Mouse (Mus musculus) spleen, postnatal 4 days (tissue): ENCODE data around the gene Ppm1m.
A peak's percentile ranks its signal among the peaks of the same experiment; 100 is the strongest.

Experiments used
- DNase-seq, 2 experiments: peaks; one replicate each; pipeline ENCODE4 v3.0.0; 2022; ENCODE audit warnings: low spot score in 2 of 2

The Ppm1m gene

DNA sequence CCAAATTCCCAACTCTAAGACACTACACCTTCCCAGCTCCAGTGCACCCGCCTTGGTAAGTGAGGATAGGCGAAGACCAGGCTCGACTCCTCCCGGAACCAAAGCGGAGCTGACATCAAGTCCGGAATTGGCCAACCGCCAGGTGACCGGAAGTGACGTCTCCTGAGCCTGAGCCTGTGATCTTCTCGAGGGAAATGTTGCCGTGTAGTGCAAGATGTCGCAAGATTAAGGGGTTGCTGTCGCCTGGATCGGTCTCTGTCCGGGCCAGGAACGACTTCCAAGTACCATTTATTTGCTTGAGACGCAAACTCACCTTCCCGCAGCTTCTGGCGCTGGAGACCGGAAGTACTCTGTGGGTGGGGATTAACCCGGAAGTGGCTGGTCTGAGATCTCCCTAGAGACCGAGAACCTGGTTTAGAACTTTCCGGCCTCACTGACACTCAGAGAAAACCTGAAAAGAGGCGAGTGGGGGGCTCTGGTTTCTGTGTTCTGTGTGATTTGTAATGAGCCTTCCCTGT lies 39.7 kb downstream of the Ppm1m start:
- peak; percentile 85 to 94 for DNase-seq

DNA sequence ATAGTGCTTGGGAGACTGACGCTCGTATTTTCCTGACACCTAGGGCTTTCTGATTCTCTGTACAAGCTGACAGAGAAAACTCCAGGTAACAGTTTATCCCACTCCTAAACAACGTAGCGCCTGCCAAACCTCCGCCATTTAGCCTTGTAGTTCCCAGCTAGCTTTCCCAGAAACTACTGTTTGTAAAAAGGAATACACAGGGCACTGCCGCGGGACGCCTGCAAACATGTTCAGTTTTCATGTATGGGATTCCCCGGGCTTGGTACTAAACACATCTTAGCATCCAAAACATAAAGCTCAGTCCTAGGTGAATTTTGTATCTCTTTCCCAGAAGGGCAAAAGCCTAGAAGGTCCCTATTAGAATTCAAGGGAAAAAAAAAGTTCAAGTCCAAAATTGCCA lies 40.3 kb downstream of the Ppm1m start:
- DNase-seq, result no peak

DNA sequence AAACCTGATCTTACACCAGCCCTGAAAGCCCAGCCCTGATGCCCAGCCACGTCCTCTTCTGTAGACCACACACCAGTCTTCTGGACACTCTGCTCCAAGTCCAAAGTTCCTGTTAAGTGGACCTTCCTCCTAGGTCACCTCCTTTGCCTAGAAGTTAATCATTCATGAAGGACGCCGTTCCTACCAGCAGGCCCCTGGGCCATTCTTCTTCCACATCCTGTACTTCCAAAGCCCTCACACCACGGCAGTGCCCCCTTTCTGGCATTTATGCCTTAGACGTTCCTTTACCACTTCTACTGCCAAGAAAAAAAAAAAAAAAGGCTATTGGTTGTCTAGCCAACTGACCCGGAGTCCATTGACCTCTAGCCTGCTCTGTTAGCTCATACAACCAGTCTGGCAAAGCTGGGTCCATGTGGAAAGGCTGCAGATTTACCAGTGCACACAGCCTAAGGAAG lies 41.5 kb downstream of the Ppm1m start, which contains the start of gene Glyctk:
TSS of gene Glyctk (minus strand) at position 102 of the 455 bp plus-strand sequence.
- DNase-seq, result no peak

DNA sequence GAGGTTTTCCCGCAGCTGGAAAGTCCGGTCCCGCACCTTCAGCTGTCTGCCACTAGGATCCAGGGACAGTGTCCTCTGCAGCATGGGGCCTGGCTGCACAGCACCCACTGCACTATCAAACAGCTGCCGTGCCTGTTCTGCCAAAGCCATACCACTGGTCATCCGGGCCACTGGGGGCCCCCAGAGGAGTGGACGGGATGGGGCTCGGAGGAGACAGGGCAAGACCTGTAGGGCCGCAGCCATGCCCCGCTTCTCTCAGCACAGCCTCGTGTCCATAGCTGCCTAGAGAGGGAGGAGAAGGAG lies 42.0 kb downstream of the Ppm1m start:
- DNase-seq, result no peak

DNA sequence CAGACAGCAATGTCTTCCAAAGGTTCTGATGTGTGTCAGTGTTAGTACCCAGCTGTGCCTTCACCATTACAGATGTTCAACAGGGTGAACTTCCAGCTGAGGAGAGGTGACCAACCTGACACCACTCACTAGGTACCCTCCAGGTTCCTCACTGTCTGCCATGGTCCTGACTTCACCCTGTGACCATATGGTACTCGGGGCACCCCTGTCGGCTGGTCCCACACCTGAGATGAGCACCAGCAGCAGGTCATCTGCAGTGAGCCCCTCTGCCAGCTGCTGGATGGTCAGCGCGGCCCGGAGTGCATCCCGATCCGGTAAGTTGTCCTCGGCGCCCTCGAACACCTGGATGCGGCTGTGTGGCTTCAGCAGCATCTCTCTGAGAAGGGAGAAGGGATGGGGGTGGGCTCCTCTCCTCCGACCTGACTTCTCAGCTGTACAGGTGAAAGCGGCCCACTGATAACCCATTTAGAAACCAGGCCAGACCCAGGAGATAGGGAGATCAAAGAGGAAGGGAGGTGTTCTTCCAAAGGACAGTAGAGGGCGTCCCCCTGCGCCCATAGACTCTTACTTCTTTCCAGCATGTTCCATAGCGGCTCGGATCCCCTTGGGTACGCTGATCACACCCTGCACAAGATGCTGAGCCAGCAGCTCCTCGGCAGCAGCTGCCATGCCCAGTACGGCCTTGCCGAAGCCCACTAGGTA lies 42.5 kb downstream of the Ppm1m start:
- no peak for DNase-seq

DNA sequence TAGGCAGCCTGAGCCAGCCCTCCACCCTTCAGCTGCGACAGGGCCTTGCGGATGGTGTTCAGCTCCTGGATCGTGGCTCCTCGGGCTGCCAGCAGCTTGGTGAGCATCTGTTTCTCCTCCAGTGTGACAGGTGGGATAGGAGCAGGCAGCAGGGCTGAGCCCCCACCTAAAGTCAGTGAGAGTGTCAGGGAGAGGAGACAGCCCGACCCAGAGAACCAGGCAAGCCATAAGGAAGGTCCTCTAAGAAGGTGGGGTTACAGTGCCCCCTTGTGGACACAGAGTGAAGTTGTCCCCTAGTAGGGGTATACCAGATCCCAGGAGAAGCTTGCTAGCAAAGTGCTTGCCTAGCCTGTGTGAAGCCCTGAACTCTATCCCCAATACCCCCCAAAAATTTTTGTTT lies 43.1 kb downstream of the Ppm1m start:
- DNase-seq, result peak; percentile 52 to 85

DNA sequence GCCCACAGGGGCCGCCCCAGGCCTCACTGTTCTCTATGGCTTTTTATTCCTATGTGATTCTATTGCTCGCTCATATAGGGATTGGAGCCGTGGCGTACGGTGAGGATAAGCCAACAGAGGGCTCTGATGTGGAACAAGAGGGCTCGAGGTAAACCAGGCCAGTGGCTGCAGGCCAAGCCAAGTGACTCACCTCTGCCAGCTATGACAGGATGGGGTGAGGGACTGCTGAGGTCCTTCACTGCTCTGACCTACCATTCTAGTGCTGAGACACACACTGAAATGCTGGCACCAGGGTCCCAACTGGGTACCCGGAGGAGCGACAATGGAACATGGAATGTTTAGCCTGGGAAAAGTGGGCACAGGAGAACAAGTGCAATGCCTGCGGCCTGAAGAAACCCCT lies 45.4 kb downstream of the Ppm1m start:
- DNase-seq, result no peak

DNA sequence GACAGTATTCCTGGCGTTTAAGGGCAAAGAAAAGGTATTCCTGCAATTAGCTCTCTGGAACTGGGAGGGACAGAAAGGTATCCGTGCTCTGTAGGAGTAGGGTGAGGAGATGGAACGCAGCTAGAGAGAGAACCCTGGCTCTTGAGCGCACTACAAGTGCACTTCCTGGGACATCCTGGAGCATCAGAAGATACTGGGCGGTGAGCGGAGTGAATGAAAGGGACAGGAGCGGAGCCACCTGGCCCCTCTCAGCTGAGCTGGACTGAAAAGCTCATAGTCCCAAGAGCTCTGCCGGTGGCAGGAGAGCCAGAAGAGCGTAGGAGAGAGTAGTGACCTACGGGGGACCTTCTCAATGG lies 50.2 kb downstream of the Ppm1m start:
- no peak for DNase-seq

DNA sequence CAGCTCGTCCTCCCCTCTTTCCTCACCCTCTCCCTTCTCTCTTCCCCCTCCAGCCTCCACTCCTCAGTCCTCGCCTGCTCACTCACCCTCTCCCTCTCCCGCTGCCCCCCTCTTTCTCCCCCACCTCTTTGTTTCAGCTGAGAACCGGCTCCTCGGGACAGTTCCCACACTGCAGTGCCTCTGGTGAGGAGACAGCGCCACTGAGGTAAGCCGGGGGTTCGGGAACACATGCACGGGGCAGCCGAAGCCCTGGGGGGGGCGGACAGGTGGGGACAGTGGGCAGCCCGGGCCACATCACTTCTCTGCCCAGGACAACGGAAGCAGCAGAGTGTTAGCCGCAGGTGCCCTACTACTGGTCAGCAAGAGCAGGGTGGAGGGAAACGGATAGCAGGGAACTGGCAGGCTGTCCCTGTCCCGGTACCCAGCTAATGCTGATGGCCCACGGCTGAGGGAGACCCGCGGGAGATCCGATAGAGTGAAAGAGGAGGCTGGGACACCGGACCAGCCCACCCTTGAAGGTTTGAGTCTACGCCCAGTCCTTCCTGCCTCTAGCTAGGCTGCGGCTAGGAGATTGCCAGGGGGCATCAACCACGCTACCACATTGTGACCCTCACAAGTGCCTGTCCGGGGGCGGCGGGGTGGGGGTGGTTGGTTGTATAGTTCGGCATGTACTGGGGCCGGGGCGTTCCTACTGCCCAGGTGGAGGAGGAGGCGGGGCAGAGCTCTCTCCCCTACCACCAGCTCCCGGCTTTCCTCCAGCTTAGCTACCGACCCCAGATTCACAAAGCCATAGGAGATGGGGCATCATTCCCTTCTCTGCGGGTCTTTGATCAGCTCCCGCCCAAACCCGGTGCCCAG lies 50.8 kb downstream of the Ppm1m start:
- DNase-seq, result no peak

DNA sequence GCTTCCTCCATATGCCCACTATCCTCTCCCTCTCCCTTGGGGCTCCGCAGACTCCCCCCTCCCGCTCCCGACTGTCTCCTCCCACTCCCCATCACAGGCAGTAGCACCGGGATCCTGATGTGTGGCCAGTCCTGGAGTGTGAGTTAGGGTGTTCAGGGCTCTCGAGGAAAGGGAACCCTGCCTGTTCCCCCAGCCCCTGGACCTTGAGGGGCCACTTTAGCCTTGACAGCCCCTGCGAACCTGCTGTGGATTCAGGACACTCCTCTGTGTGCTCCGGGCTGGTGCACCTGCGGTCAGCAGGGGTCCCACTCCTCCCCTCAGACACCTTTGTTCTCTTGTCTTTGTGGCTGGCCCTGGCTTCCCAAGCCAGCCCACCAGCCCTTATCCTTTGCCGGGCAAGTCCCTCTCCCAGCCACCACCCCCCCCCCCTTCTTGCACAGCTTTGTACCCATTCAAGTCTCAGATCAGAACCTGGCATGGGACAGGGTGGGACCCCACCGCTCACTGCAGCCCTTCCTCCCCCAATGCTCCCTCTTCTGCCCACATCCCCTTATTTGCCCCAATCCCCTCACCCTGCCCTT lies 51.6 kb downstream of the Ppm1m start:
- DNase-seq, result no peak

DNA sequence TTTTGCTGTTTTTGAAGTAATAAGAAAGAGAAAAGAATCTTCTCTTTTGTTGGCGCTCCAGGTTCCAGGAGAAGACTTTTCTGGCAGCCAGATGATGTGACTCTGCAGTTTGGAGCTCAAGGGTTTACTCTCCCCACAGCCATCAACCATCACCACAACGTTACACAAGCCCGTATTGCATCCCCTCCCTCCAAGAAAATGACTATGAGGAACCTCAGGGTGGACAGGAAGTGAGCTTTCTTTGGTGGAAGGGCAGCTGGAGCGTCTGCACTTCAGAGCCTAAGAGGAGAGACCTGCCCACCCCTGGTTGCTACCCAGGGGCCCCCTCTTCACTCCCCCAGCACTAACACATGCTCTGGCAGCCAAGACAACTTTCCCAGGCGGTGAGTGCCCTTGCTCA lies 52.3 kb downstream of the Ppm1m start:
- no peak for DNase-seq

DNA sequence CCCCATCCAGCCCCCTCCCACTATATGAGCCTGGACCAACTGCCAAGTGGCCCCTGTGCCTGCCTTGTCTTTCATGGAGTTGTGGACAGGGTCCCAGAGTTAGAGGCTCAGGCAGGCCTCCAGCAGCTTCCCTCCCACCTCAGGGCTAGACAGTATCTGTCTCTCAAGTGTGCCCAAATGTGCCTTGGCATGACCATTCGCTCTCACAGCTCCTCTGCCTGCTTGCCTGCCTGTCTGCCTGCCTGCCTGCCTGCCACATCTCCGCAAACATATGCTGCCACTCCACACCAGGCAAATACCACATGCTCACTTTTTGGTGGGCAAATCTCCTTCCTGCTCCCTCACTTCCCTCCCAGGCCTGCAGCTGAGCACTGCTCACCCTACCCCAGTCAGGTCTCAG lies 54.0 kb downstream of the Ppm1m start:
- no peak for DNase-seq
